Mouse (Mus musculus) liver, embryonic 16.5 days (tissue): ENCODE measurements around the gene Batf. TPM values are rescaled to one million over a fixed set of nuclear protein-coding genes. Genes with fewer than 3 reads are reported as not detected.

Experiments used
- ATAC-seq: fragments of 200-750 bp; cut with Nextera tagmentation; 2 replicates; pipeline ENCODE4 v1.8.0; 2017; ENCODE audit warnings: low read depth, mild to moderate bottlenecking, moderate number of reproducible peaks, moderate library complexity
- H3K27ac ChIP-seq: fragments of 300-500 bp; sonication (generic); 2 replicates; pipeline ENCODE4 v1.5.1; 2014; ENCODE audit warnings: mild to moderate bottlenecking, low read length
- H3K27me3 ChIP-seq: fragments of 300-500 bp; sonication (generic); 2 replicates; pipeline ENCODE4 v1.6.1; 2014; ENCODE audit warnings: low read depth, low read length, mixed read lengths; ENCODE audit not compliant: control insufficient read depth, insufficient read depth
- H3K36me3 ChIP-seq: fragments of 300-500 bp; sonication (generic); 2 replicates; pipeline ENCODE4 v1.6.1; 2014; ENCODE audit warnings: mild to moderate bottlenecking; ENCODE audit not compliant: control insufficient read depth, insufficient read depth
- H3K4me1 ChIP-seq: fragments of 300-500 bp; sonication (generic); 2 replicates; pipeline ENCODE4 v1.6.1; 2014; ENCODE audit warnings: low read depth, low read length, mixed read lengths; ENCODE audit not compliant: control insufficient read depth
- H3K4me2 ChIP-seq: fragments of 300-500 bp; sonication (generic); 2 replicates; pipeline ENCODE4 v1.6.1; 2014; ENCODE audit warnings: low read depth, low read length, mixed read lengths
- H3K4me3 ChIP-seq: fragments of 300-500 bp; sonication (generic); 2 replicates; pipeline ENCODE4 v1.5.1; 2014; ENCODE audit warnings: low read depth, mild to moderate bottlenecking, low read length
- H3K9ac ChIP-seq: fragments of 300-500 bp; sonication (generic); 2 replicates; pipeline ENCODE4 v1.6.1; 2014; ENCODE audit warnings: low read depth, low read length
- H3K9me3 ChIP-seq: fragments of 300-500 bp; sonication (generic); replicated peaks from 2 replicates; pipeline ENCODE4 v1.6.1; 2016; ENCODE audit warnings: low read length; ENCODE audit not compliant: control insufficient read depth
- WGBS: fragments of 180-500 bp; shearing (Covaris S2); extraction: QIAGEN DNeasy Blood & Tissue Kit; methylation state at CpG from one replicate; pipeline ENCODE4 v1.1.7; 2014; ENCODE audit not compliant: insufficient replicate concordance; 5-methylcytosine and 5-hydroxymethylcytosine counted together
- polyA plus RNA-seq: library from polyadenylated mRNA; unstranded; fragments of >200 nt; fragmentation: Nextera tagmentation; extraction: Ambion mirVana; gene quantifications from 2 replicates; pipeline ENCODE4 v1.2.1, GENCODE M21; 2015

Batf gene
- 2.5 and 4.0 TPM in 2 replicates for polyA plus RNA-seq

GRCm38 (mm10) chr12:85686466-85687216 is at the start of gene Batf:
Gene Batf (plus strand): TSS chr12:85686669.
- no peaks in the 10 kb centered on the region for H3K27me3 ChIP-seq
- no peak within 1 kb of the TSS for H3K27ac ChIP-seq
- no peaks in the 10 kb centered on the region for H3K36me3 ChIP-seq
- H3K9me3 ChIP-seq: no peaks in the 10 kb centered on the region
- ATAC-seq: no peak
- peak within 1 kb of the TSS; percentile 2 for H3K4me2 ChIP-seq
- no peaks in the 10 kb centered on the region for H3K4me1 ChIP-seq
- H3K9ac ChIP-seq: no peak within 1 kb of the TSS
- 3% methylated on average over 22 of the region's 22 CpGs for WGBS
- peak within 1 kb of the TSS; percentile 48 for H3K4me3 ChIP-seq

DNA sequence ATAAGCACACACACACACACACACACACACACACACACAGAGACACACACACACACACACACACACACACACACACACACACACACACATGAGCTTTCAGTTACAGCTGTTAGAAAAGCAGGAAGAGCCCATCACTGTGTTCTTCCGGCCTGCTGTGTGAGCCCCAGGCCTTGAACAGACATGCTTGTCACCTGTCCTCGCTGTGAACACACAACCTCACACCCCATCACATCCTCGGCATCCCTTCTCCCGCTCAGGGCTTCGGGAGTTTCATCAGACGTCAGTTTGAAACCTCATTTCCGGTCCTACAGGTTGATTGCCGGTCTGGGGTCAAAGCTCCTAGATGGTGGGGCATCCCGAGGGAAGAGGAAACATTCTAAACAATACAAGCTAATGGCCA is 48.5 kb upstream of the Batf start:
- Histone ChIP-seq H3K4me3 (no peak overlapping the region), H3K4me2 (no peak overlapping the region), H3K9me3 (no peaks in the 10 kb centered on the region), H3K36me3 (no peaks in the 10 kb centered on the region), H3K27me3 (no peaks in the 10 kb centered on the region), H3K9ac (no peak overlapping the region), H3K27ac (no peak overlapping the region), H3K4me1 (no peaks in the 10 kb centered on the region)
- 43% methylated on average over 9 of the region's 9 CpGs for WGBS
- no peak for ATAC-seq

GRCm38 (mm10) chr12:85638541-85639325 is 47.7 kb upstream of the Batf start:
- Histone ChIP-seq H3K4me2 (no peak overlapping the region), H3K4me3 (no peak overlapping the region), H3K27ac (no peak overlapping the region), H3K36me3 (no peaks in the 10 kb centered on the region), H3K4me1 (no peaks in the 10 kb centered on the region), H3K9ac (no peak overlapping the region), H3K9me3 (no peaks in the 10 kb centered on the region), H3K27me3 (no peaks in the 10 kb centered on the region)
- ATAC-seq: no peak
- WGBS: 71% methylated on average over 20 of the region's 20 CpGs

- Histone ChIP-seq H3K4me2 (no peak overlapping the region), H3K4me1 (no peaks in the 10 kb centered on the region), H3K36me3 (no peaks in the 10 kb centered on the region), H3K9ac (no peak overlapping the region), H3K27me3 (no peaks in the 10 kb centered on the region), H3K9me3 (no peaks in the 10 kb centered on the region), H3K4me3 (no peak overlapping the region), H3K27ac (no peak overlapping the region)
- WGBS: 61% methylated on average over 12 of the region's 12 CpGs
- no peak for ATAC-seq
These were observed 47.0 kb upstream of the Batf start for GRCm38 (mm10) chr12:85639326-85640008.

DNA sequence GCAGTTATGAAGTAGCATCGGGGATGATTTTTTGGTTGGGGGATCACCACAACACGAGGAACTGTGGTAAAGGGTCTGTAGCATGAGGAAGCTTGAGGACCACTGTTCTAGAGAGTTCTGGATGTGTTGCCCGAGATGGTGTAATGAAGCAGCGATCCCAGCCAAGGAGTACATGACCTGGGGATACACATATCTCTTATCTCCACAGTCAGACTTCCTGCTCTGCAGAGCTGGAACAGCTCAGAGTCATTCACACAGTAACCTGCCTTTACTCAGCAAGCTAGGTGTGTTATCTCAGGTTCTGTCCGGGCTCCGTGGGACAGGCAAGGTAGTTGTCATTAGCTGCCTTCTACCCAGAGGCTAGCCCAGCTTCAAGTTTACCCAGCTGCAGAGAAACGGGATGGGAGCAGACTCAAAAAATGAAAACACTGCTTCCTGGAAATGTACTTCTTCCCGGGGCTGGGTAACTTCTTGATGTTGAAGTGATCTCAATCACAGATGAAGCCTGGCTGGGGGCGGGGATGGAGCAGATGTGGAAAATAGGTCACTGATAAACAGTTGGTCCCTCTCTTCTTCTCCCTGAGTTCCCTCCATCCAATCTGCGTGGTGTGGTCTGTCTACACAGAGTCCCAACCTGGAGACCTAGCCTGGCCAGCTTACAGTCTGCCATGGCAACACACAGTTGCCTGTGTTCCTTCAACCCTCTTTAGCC is 45.5 kb upstream of the Batf start:
- H3K4me1 ChIP-seq: no peaks in the 10 kb centered on the region
- H3K9ac ChIP-seq: no peak overlapping the region
- H3K27ac ChIP-seq: no peak overlapping the region
- 19% methylated on average over 10 of the region's 10 CpGs for WGBS
- H3K9me3 ChIP-seq: no peaks in the 10 kb centered on the region
- ATAC-seq: no peak
- H3K36me3 ChIP-seq: no peaks in the 10 kb centered on the region
- no peak overlapping the region for H3K4me3 ChIP-seq
- H3K4me2 ChIP-seq: no peak overlapping the region
- no peaks in the 10 kb centered on the region for H3K27me3 ChIP-seq

- Histone ChIP-seq H3K36me3 (no peaks in the 10 kb centered on the region), H3K9me3 (no peaks in the 10 kb centered on the region), H3K4me3 (no peak overlapping the region), H3K4me2 (no peak overlapping the region), H3K4me1 (no peaks in the 10 kb centered on the region), H3K27me3 (no peaks in the 10 kb centered on the region), H3K27ac (no peak overlapping the region), H3K9ac (no peak overlapping the region)
- WGBS: 47% methylated on average over 4 of the region's 4 CpGs
- ATAC-seq: no peak
These were observed 44.9 kb upstream of the Batf start for GRCm38 (mm10) chr12:85641564-85641931.

DNA sequence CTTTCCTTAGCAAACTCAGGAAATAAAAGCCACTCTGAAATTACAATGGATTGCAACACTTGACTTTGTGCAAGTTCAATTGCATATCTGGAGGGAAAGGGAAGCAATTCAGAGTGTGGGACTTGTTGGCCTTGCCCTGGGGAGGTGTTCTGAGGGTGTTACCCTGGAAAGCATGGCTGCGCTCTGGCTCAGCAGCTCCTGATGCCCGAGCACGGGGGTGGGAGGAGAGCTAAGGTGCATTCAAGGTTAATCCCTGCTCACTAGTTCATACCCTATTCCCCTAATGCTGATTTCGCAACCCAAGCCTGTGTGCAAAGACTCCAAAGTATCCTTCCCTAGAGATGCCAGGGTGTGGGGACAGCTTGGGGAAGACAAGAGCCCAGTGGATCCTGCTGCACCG is 42.7 kb upstream of the Batf start:
- no peak overlapping the region for H3K4me2 ChIP-seq
- H3K27ac ChIP-seq: no peak overlapping the region
- no peak for ATAC-seq
- no peaks in the 10 kb centered on the region for H3K36me3 ChIP-seq
- H3K9me3 ChIP-seq: no peaks in the 10 kb centered on the region
- no peak overlapping the region for H3K9ac ChIP-seq
- WGBS: 49% methylated on average over 5 of the region's 5 CpGs
- H3K27me3 ChIP-seq: no peaks in the 10 kb centered on the region
- no peaks in the 10 kb centered on the region; the same call in 1 of the 2 replicates for H3K4me1 ChIP-seq
- no peak overlapping the region for H3K4me3 ChIP-seq

DNA sequence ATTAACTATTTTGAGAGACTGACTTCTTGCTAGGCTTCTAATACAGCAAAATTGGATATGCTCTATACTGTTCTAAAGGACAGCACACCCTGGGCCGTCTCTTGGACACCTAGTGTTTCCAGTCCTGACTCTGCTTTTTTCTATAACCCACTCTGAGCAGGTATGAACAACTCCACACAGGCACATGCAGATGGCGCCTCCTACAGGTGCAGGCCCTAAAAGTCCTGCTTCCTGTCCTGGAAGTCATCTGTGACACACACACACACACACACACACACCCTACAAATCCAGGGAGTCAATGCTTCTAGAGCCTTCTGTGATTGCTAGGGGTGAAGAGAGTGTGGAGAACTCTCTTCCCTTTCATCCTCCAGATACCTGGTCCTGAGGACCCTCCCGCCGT is 40.8 kb upstream of the Batf start:
- H3K4me3 ChIP-seq: no peak overlapping the region
- no peak overlapping the region for H3K27ac ChIP-seq
- no peaks in the 10 kb centered on the region; the same call in 1 of the 2 replicates for H3K4me1 ChIP-seq
- H3K9ac ChIP-seq: no peak overlapping the region
- no peaks in the 10 kb centered on the region for H3K36me3 ChIP-seq
- H3K27me3 ChIP-seq: no peaks in the 10 kb centered on the region
- ATAC-seq: no peak
- H3K4me2 ChIP-seq: no peak overlapping the region
- 61% methylated on average over 4 of the region's 4 CpGs for WGBS
- H3K9me3 ChIP-seq: no peaks in the 10 kb centered on the region
